Mouse (Mus musculus): ENCODE measurements around the gene Actl7b.

Gene Actl7b

GRCm38 (mm10) chr4:56713155-56713554 lies 28.1 kb downstream of the Actl7b start:
- DNase-seq (ENCODE audit: low spot score), result no peak

GRCm38 (mm10) chr4:56702234-56702633 lies 39.0 kb downstream of the Actl7b start:
- no peak for DNase-seq (ENCODE audit: low spot score)

- DNase-seq (ENCODE audit: low spot score), result no peak
Measured at GRCm38 (mm10) chr4:56698671-56699070, 42.6 kb downstream of the Actl7b start.

GRCm38 (mm10) chr4:56696401-56696800 lies 44.8 kb downstream of the Actl7b start:
- DNase-seq (ENCODE audit: low spot score), result no peak

Data from ovary, postnatal 36 days (tissue).